Mouse (Mus musculus) lung, embryonic 15.5 days (tissue): ENCODE data around the gene Med20. TPM values are rescaled to one million over a fixed set of nuclear protein-coding genes. Genes with fewer than 3 reads are reported as not detected.
"Not testable (repeated sequence)": the region's sequence is repeated elsewhere in the genome, so short reads cannot be mapped to it uniquely, and the experiment has no call there.

ENCODE experiments used
- ATAC-seq: fragments of 200-750 bp; cut with Nextera tagmentation; 2 replicates; pipeline ENCODE4 v1.8.0; 2017; ENCODE audit warnings: moderate number of reproducible peaks, borderline replicate concordance; ENCODE audit not compliant: low FRiP score, low TSS enrichment; ENCODE audit errors: extremely low read depth
- H3K27ac ChIP-seq: fragments of 300-500 bp; sonication (generic); 2 replicates; pipeline ENCODE4 v1.5.1; 2015; ENCODE audit warnings: moderate library complexity, mild to moderate bottlenecking, inconsistent platforms
- H3K27me3 ChIP-seq: fragments of 300-500 bp; sonication (generic); 2 replicates; pipeline ENCODE4 v1.6.1; 2015; ENCODE audit warnings: inconsistent platforms
- H3K36me3 ChIP-seq: fragments of 300-500 bp; sonication (generic); 2 replicates; pipeline ENCODE4 v1.6.1; 2015; ENCODE audit warnings: inconsistent platforms
- H3K4me1 ChIP-seq: fragments of 300-500 bp; sonication (generic); 2 replicates; pipeline ENCODE4 v1.6.1; 2015; ENCODE audit warnings: inconsistent platforms
- H3K4me2 ChIP-seq: fragments of 300-500 bp; sonication (generic); 2 replicates; pipeline ENCODE4 v1.6.1; 2015; ENCODE audit warnings: inconsistent platforms, mild to moderate bottlenecking, moderate library complexity
- H3K4me3 ChIP-seq: fragments of 300-500 bp; sonication (generic); 2 replicates; pipeline ENCODE4 v1.5.1; 2015; ENCODE audit warnings: mild to moderate bottlenecking, inconsistent platforms
- H3K9ac ChIP-seq: fragments of 300-500 bp; sonication (generic); 2 replicates; pipeline ENCODE4 v1.6.1; 2015; ENCODE audit warnings: inconsistent platforms
- H3K9me3 ChIP-seq: fragments of 300-500 bp; sonication (generic); 2 replicates; pipeline ENCODE4 v1.6.1; 2016; ENCODE audit warnings: inconsistent platforms
- WGBS: fragments of 180-500 bp; shearing (Covaris S2); methylation state at CpG from one replicate; pipeline ENCODE4 v1.1.7; 2015; 5-methylcytosine and 5-hydroxymethylcytosine counted together
- polyA plus RNA-seq: library from polyadenylated mRNA; unstranded; fragments of >200 nt; fragmentation: Nextera tagmentation; extraction: Ambion mirVana; gene quantifications from 2 replicates; pipeline ENCODE4 v1.2.1, GENCODE M21; 2015

Gene Med20
- polyA plus RNA-seq, 1 experiment from 2014 or later: 50.3 TPM

GRCm38 (mm10) chr17:47597838-47598579, 13.4 kb upstream of the Med20 start:
- H3K36me3 ChIP-seq: peaks cover 58% of the 10 kb centered on the region
- H3K9ac ChIP-seq: peak overlapping the region; percentile 91; the same call in 1 of the 2 replicates
- peak overlapping the region; percentile 53 for H3K27ac ChIP-seq
- no peaks in the 10 kb centered on the region for H3K9me3 ChIP-seq
- H3K4me3 ChIP-seq: no peak overlapping the region
- no peak for ATAC-seq
- WGBS: 16% methylated on average over 10 of the region's 10 CpGs
- no peaks in the 10 kb centered on the region for H3K27me3 ChIP-seq
- H3K4me2 ChIP-seq: no peak overlapping the region
- H3K4me1 ChIP-seq: peaks cover 33% of the 10 kb centered on the region

- H3K4me3 ChIP-seq, H3K4me2 ChIP-seq, H3K9me3 ChIP-seq, ATAC-seq, H3K9ac ChIP-seq, H3K27me3 ChIP-seq: not testable (repeated sequence)
- peaks cover 62% of the 10 kb centered on the region for H3K36me3 ChIP-seq
- H3K4me1 ChIP-seq: peaks cover 32% of the 10 kb centered on the region
- 75% methylated on average over 10 of the region's 10 CpGs for WGBS
- peak overlapping the region; percentile 53 for H3K27ac ChIP-seq
Observed at GRCm38 (mm10) chr17:47598580-47599304, 12.6 kb upstream of the Med20 start.

- Histone ChIP-seq H3K4me2 (no peak overlapping the region), H3K9me3 (no peaks in the 10 kb centered on the region), H3K27ac (peak overlapping the region; percentile 26), H3K27me3 (no peaks in the 10 kb centered on the region), H3K36me3 (peaks cover 72% of the 10 kb centered on the region), H3K9ac (no peak overlapping the region), H3K4me1 (peaks cover 32% of the 10 kb centered on the region), H3K4me3 (no peak overlapping the region)
- WGBS: 64% methylated on average over 11 of the region's 11 CpGs
- no peak for ATAC-seq
Observed at GRCm38 (mm10) chr17:47599511-47600297, 11.7 kb upstream of the Med20 start.

DNA sequence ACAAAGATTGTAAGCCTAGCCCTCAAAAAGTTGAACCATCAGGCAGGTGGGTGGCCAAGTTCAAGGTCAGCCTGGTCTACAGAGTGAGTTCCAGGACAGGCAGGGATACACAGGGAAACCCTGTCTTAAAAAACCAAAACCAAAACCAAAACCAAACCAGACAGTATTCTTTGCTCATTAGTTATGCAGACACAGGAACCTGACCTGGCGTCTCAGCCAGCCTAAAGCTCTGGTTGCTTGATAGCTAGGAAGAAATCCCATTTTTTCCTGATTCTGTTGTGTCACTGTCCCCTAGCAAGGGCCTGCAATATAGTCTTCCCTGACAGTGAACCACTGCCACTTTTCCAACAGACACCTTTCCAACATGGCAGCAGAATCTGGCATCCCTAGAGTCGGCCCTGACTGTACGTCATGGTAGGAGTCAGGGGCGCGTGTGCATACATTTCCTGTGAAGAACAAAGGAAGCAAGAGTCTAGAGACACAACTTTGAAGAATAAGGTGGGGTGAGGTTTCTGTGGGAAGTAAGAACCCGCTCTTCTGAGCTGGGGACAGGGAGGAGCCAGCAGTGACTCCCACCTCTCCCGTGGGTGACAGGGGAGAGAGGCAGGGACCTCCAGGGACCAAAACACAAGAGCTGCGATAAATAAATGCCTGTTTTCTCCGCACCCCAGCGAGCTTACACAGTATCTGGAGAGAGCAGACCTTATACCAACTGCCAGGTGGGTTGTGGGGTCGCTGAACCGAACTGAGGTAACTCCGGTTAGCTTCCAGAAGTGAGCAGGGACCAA, 10.6 kb upstream of the Med20 start:
- WGBS: 82% methylated on average over 13 of the region's 13 CpGs
- Histone ChIP-seq H3K4me3 (no peak overlapping the region), H3K4me1 (peaks cover 22% of the 10 kb centered on the region), H3K4me2 (no peak overlapping the region), H3K27ac (no peak overlapping the region), H3K27me3 (no peaks in the 10 kb centered on the region), H3K9me3 (no peaks in the 10 kb centered on the region), H3K9ac (no peak overlapping the region), H3K36me3 (peaks cover 81% of the 10 kb centered on the region)
- no peak for ATAC-seq

DNA sequence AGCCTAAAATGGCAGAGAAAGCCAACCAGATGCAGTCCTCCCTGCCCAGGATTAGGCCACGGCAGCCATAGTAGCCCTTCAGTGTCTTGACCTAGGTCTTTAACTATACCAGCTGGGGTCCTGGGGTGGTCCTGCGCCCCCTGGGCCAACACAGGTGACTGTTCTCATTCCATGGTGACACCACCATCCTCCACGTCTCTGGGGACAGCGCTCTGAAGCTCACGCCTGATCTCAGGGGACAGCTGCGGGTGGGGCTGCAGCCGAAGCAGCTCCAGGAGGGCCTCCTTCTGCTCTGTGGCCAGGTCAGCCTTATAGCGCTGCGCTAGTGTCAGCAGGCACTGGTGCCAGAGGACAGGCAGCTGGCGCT, 10.0 kb upstream of the Med20 start:
- H3K27me3 ChIP-seq: no peaks in the 10 kb centered on the region
- peaks cover 16% of the 10 kb centered on the region for H3K4me1 ChIP-seq
- no peak overlapping the region for H3K9ac ChIP-seq
- H3K27ac ChIP-seq: no peak overlapping the region
- ATAC-seq: no peak
- H3K9me3 ChIP-seq: no peaks in the 10 kb centered on the region
- H3K4me2 ChIP-seq: no peak overlapping the region
- peaks cover 82% of the 10 kb centered on the region for H3K36me3 ChIP-seq
- no peak overlapping the region for H3K4me3 ChIP-seq
- WGBS: 88% methylated on average over 10 of the region's 10 CpGs

- H3K36me3 ChIP-seq: peaks cover 84% of the 10 kb centered on the region
- H3K27me3 ChIP-seq: no peaks in the 10 kb centered on the region
- H3K9me3 ChIP-seq: no peaks in the 10 kb centered on the region
- H3K27ac ChIP-seq: no peak overlapping the region
- 85% methylated on average over 11 of the region's 11 CpGs for whole genome bisulfite sequencing
- ATAC-seq: no peak
- H3K9ac ChIP-seq: no peak overlapping the region
- no peak overlapping the region for H3K4me3 ChIP-seq
- no peak overlapping the region for H3K4me2 ChIP-seq
- peaks cover 7% of the 10 kb centered on the region for H3K4me1 ChIP-seq
Observed at GRCm38 (mm10) chr17:47602289-47602688, 9.1 kb upstream of the Med20 start.

- H3K9me3 ChIP-seq: no peaks in the 10 kb centered on the region
- no peak overlapping the region for H3K27ac ChIP-seq
- no peak for ATAC-seq
- H3K36me3 ChIP-seq: peaks cover 53% of the 10 kb centered on the region
- no peak overlapping the region for H3K4me3 ChIP-seq
- H3K9ac ChIP-seq: no peak overlapping the region
- peaks cover 12% of the 10 kb centered on the region for H3K4me1 ChIP-seq
- H3K4me2 ChIP-seq: no peak overlapping the region
- WGBS: 55% methylated on average over 5 of the region's 5 CpGs
- no peaks in the 10 kb centered on the region for H3K27me3 ChIP-seq
Observed at GRCm38 (mm10) chr17:47606220-47606619, 5.2 kb upstream of the Med20 start.

DNA sequence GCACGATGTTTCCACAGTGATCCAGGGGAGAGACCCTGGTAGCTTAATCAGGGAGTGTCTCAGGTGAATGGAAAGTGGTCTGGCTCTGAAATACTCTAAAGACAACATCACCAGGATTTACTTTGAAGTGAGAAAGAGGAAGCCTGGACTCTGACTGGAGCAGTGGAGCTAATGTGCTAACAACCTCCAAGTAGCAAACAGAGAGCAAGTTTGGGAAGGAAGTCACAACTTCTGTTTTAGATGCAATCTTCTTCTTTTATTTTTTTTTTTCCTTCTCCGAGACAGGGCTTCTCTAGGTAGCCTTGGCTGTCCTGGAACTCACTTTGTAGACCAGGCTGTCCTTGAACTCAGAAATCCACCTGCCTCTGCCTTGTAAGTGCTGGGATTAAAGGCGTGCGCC, 2.2 kb upstream of the Med20 start:
- no peak overlapping the region; the same call in 1 of the 2 replicates for H3K4me2 ChIP-seq

DNA sequence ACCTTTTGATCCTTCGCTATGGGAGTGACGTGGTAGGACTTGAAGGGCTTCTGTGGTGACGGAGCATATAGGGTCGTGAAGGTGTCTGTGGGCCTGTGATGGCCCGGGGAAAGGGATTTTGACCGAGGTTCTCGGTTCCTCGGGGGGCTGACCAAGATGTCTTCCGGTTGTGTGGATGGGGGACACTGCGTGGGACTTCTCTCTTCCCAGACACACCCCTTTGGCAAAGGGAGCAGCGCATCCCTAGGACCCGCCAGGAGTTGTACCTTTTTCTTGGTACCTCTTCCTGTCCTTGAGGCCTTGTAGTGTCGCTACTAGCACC, 240 bp downstream of the Med20 start:
- peaks cover 25% of the 10 kb centered on the region for H3K36me3 ChIP-seq
- H3K4me1 ChIP-seq: peaks cover 25% of the 10 kb centered on the region
- H3K4me2 ChIP-seq: peak overlapping the region; percentile 88
- no peaks in the 10 kb centered on the region for H3K27me3 ChIP-seq
- under 1% methylated on average over 13 of the region's 13 CpGs for WGBS
- peak overlapping the region; percentile 80; the same call in 1 of the 2 replicates for H3K27ac ChIP-seq
- H3K9ac ChIP-seq: peak overlapping the region; percentile 77
- H3K9me3 ChIP-seq: no peaks in the 10 kb centered on the region
- peak overlapping the region; percentile 90 for H3K4me3 ChIP-seq
- ATAC-seq: no peak

More for the DNA sequence above, 2.2 kb upstream of the Med20 start:
- Histone ChIP-seq H3K27me3 (no peaks in the 10 kb centered on the region), H3K9me3 (no peaks in the 10 kb centered on the region), H3K36me3 (peaks cover 32% of the 10 kb centered on the region), H3K4me1 (peaks cover 25% of the 10 kb centered on the region), H3K9ac (no peak overlapping the region), H3K27ac (no peak overlapping the region), H3K4me3 (no peak overlapping the region)
- 88% methylated on average over 4 of the region's 4 CpGs for WGBS
- no peak for ATAC-seq

GRCm38 (mm10) chr17:47614018-47614417, 2.6 kb downstream of the Med20 start:
- Histone ChIP-seq H3K27ac (no peak overlapping the region), H3K4me3 (no peak overlapping the region), H3K4me2 (no peak overlapping the region), H3K36me3 (peaks cover 35% of the 10 kb centered on the region), H3K4me1 (peaks cover 25% of the 10 kb centered on the region), H3K27me3 (no peaks in the 10 kb centered on the region), H3K9ac (no peak overlapping the region), H3K9me3 (no peaks in the 10 kb centered on the region)
- WGBS: 86% methylated on average over 1 of the region's 1 CpGs
- no peak for ATAC-seq

GRCm38 (mm10) chr17:47616119-47616518, 4.7 kb downstream of the Med20 start:
- Histone ChIP-seq H3K4me3 (no peak overlapping the region), H3K9ac (no peak overlapping the region), H3K27me3 (no peaks in the 10 kb centered on the region), H3K9me3 (no peaks in the 10 kb centered on the region), H3K27ac (no peak overlapping the region), H3K4me2 (no peak overlapping the region), H3K4me1 (peaks cover 13% of the 10 kb centered on the region), H3K36me3 (peaks cover 39% of the 10 kb centered on the region)
- no peak for ATAC-seq
- 92% methylated on average over 8 of the region's 8 CpGs for WGBS
